Mouse (Mus musculus) forebrain, embryonic 14.5 days (tissue): Measurements from ENCODE around the gene Chrnb1. TPM values are rescaled to one million over a fixed set of nuclear protein-coding genes. Genes with fewer than 3 reads are reported as not detected.

Source experiments
- ATAC-seq: fragments of 200-750 bp; cut with Nextera tagmentation; 2 replicates; pipeline ENCODE4 v1.8.0; 2017; ENCODE audit warnings: mild to moderate bottlenecking, moderate library complexity
- DNase-seq: peaks from one replicate; pipeline ENCODE4 v3.0.0-alpha.2; 2015; ENCODE audit warnings: low spot score
- H3K27ac ChIP-seq: fragments of 300-500 bp; sonication (generic); 2 replicates; pipeline ENCODE4 v1.5.1; 2014; ENCODE audit warnings: low read depth, mild to moderate bottlenecking, control low read depth, low read length, moderate library complexity
- H3K27me3 ChIP-seq: fragments of 300-500 bp; sonication (generic); replicated peaks from 2 replicates; pipeline ENCODE4 v1.6.1; 2014; ENCODE audit warnings: low read length, control low read depth, mixed read lengths; ENCODE audit not compliant: control insufficient read depth, insufficient read depth
- H3K36me3 ChIP-seq: fragments of 300-500 bp; sonication (generic); 2 replicates; pipeline ENCODE4 v1.6.1; 2014; ENCODE audit warnings: low read length, control low read depth; ENCODE audit not compliant: control insufficient read depth, insufficient read depth
- H3K4me1 ChIP-seq: fragments of 300-500 bp; sonication (generic); 2 replicates; pipeline ENCODE4 v1.6.1; 2014; ENCODE audit warnings: antibody characterized with exemption, low read length, control low read depth; ENCODE audit not compliant: control insufficient read depth, insufficient read depth
- H3K4me2 ChIP-seq: fragments of 300-500 bp; sonication (generic); 2 replicates; pipeline ENCODE4 v1.6.1; 2014; ENCODE audit warnings: mild to moderate bottlenecking, control low read depth, low read length
- H3K4me3 ChIP-seq: fragments of 300-500 bp; sonication (generic); 2 replicates; pipeline ENCODE4 v1.5.1; 2014; ENCODE audit warnings: low read depth, low read length, control low read depth
- H3K9ac ChIP-seq: fragments of 300-500 bp; sonication (generic); 2 replicates; pipeline ENCODE4 v1.6.1; 2014; ENCODE audit warnings: mild to moderate bottlenecking, low read length, control low read depth, moderate library complexity
- H3K9me3 ChIP-seq: fragments of 300-500 bp; sonication (generic); replicated peaks from 2 replicates; pipeline ENCODE4 v1.6.1; 2016; ENCODE audit warnings: low read length, control low read depth, mixed read lengths; ENCODE audit not compliant: control insufficient read depth
- WGBS: fragments of 180-500 bp; shearing (Covaris S2); extraction: QIAGEN DNeasy Blood & Tissue Kit; methylation state at CpG from one replicate; pipeline ENCODE4 v1.1.7; 2014; 5-methylcytosine and 5-hydroxymethylcytosine counted together
- polyA plus RNA-seq: library from polyadenylated mRNA; unstranded; fragments of >200 nt; fragmentation: Nextera tagmentation; extraction: Ambion mirVana; gene quantifications from 2 replicates; pipeline ENCODE4 v1.2.1, GENCODE M21; 2014

Gene Chrnb1
- polyA plus RNA-seq, 1 experiment from 2014 or later: 1.4 TPM

DNA sequence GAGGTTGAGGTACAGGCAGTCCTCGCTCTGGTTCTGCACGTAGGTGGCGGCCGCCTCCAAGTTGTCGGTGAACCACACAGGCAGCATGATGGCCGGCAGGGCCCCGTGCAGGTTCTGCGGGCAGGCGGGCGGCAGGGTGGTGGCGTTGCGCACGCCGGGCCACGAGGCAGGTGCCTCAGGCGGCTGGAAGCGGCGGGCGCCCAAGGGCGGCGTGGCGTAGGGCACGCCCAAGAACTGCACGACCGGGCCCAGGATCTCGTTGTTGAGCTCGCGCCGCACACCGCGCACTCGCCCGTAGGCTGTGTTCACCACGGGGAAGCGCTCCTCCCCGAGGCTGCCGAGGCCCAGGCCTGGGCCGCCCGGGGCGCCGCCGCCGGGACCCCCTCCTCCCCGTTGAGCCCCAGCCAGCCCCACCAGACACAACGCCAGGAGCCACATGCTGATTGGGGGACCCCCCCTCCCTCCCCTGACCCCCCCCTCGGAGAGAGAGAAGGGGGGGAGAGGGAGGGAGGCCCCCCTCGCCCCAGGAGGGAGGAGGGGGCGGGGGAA lies 38.3 kb upstream of the Chrnb1 start:
- Histone ChIP-seq H3K27ac (peak overlapping the region; percentile 39; the same call in 1 of the 2 replicates), H3K4me2 (peak overlapping the region; percentile 96), H3K27me3 (no peaks in the 10 kb centered on the region), H3K4me3 (peak overlapping the region; percentile 90), H3K9ac (peak overlapping the region; percentile 98), H3K36me3 (peaks cover 31% of the 10 kb centered on the region), H3K9me3 (no peaks in the 10 kb centered on the region), H3K4me1 (peaks cover 27% of the 10 kb centered on the region)
- DNase-seq (peak; percentile 51), ATAC-seq (no peak)
- WGBS: 3% methylated on average over 37 of the region's 48 CpGs

DNA sequence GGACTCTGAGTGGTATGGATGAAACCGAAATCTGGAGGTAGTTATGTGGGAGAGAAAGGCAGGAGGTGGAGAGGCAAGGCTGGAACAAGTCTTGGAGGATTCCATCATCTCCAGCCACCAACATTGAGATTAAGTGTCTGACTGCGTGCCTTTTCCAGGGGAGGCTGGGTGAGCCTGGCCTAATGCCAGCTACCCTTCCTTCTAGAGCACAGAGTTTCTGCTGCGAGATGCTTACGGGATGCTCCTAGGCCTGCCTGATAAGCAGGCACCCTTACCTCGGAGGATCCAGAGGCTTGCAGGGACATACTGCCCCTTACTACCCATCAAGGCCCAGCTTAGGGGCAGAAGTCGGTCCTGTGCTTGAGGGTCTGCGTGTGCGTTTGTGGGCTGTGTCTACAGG lies 37.8 kb upstream of the Chrnb1 start:
- Histone ChIP-seq H3K4me3 (peak overlapping the region; percentile 90), H3K4me2 (peak overlapping the region; percentile 96), H3K9me3 (no peaks in the 10 kb centered on the region), H3K27ac (no peak overlapping the region), H3K27me3 (no peaks in the 10 kb centered on the region), H3K36me3 (peaks cover 36% of the 10 kb centered on the region), H3K4me1 (peaks cover 24% of the 10 kb centered on the region), H3K9ac (peak overlapping the region; percentile 98)
- DNase-seq (no peak), ATAC-seq (no peak)
- 49% methylated on average over 8 of the region's 8 CpGs for WGBS

DNA sequence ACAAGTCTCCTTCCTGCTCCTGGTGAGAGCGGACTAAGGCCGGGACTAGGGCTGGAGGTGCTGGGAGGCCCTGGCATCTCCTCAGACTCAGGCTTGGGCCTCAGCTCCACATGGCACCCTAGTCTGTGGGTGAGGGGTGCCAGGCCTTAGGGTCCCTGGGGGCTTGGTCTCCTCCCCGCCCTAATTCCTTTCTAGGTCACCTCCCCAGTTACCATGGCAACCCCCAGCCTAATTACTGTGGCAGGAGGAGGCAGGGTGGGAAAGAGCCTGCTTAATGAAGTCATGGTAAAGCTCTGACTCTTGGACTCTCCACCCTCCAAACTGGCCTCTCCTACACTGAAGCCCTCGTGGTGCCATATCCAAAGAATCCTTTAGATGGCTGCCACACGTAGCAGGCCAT lies 33.1 kb upstream of the Chrnb1 start:
- no peaks in the 10 kb centered on the region for H3K27me3 ChIP-seq
- H3K4me2 ChIP-seq: no peak overlapping the region
- no peak overlapping the region for H3K4me3 ChIP-seq
- no peak for DNase-seq
- peaks cover 80% of the 10 kb centered on the region for H3K36me3 ChIP-seq
- peaks cover 2% of the 10 kb centered on the region for H3K4me1 ChIP-seq
- no peak overlapping the region for H3K27ac ChIP-seq
- H3K9ac ChIP-seq: no peak overlapping the region
- no peaks in the 10 kb centered on the region for H3K9me3 ChIP-seq
- 55% methylated on average over 5 of the region's 5 CpGs for whole genome bisulfite sequencing
- ATAC-seq: no peak

DNA sequence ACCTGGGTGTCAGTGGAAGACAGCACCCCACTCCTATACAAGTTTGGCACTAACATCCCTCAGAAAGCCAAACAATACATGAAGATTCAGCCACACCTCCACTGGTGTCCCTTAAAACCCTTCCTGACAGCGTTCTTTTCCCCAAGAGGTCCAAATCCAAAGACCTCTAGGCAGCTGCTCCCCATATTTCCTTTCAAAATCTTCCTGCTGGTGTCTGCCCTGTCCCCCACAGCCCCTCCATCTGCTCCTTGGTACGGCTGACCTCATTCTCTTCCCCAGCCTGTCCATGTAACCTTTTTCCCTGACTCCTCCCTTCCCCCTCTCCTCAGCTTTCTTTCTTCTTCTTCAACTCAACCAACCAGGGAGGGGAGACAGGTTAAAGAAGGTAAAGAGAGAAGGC lies 27.7 kb upstream of the Chrnb1 start:
- no peak overlapping the region for H3K27ac ChIP-seq
- ATAC-seq (no peak), DNase-seq (no peak)
- H3K27me3 ChIP-seq: no peaks in the 10 kb centered on the region
- H3K36me3 ChIP-seq: peaks cover 46% of the 10 kb centered on the region
- no peak overlapping the region for H3K4me2 ChIP-seq
- 75% methylated on average over 2 of the region's 2 CpGs for WGBS
- no peak overlapping the region for H3K4me3 ChIP-seq
- no peak overlapping the region for H3K9ac ChIP-seq
- H3K9me3 ChIP-seq: no peaks in the 10 kb centered on the region
- no peaks in the 10 kb centered on the region for H3K4me1 ChIP-seq

DNA sequence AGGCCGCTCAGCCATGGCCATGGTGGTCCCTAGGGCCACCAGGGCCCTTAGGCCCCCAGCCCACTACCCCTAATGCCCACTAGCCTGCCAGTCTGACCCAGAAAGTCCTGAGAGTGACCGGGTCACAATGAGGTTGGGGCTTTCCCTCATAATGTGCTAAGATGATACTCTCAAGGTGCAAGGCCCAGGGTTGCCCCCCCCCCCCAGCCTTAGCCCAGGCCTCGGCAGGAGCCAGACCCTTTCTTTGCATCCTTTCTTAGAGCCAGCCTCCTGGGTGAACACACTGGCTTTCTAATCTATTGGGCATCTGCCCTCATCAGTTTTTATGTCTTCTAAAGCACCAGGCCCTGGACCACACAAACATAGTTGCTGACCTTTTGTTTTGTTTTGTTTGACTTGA lies 26.3 kb upstream of the Chrnb1 start, which contains the start of gene Spem1:
Gene Spem1, minus strand, starts transcription at position 101 of the 400 bp plus-strand sequence.
- Histone ChIP-seq H3K4me2 (no peak within 1 kb of the TSS), H3K27ac (no peak within 1 kb of the TSS), H3K9me3 (no peaks in the 10 kb centered on the region), H3K36me3 (peaks cover 32% of the 10 kb centered on the region), H3K27me3 (no peaks in the 10 kb centered on the region), H3K9ac (no peak within 1 kb of the TSS), H3K4me3 (no peak within 1 kb of the TSS), H3K4me1 (no peaks in the 10 kb centered on the region)
- no peak for DNase-seq
- 85% methylated on average over 3 of the region's 3 CpGs for WGBS
- no peak for ATAC-seq

DNA sequence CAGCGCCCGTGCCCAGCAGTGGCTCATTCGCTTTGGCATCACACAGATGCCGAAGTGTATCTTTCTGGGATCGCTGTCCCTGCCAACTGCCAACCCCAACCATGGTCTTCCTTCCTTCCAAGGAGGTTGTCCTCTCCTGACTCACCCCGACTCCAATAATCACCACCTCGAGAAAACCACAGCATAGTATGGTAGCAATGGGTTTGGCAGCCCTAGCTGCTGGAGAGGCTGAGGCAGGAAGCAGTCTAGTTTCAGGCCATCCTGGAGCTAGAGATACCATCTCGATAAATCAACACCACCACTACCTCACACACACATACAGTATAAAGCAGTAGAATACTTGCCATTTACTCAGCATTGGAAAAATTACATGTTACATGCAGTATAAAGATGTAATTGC lies 23.1 kb upstream of the Chrnb1 start:
- ATAC-seq (no peak), DNase-seq (no peak)
- Histone ChIP-seq H3K27me3 (no peaks in the 10 kb centered on the region), H3K9ac (no peak overlapping the region), H3K4me3 (no peak overlapping the region), H3K4me2 (no peak overlapping the region), H3K9me3 (no peaks in the 10 kb centered on the region), H3K4me1 (no peaks in the 10 kb centered on the region), H3K36me3 (peaks cover 2% of the 10 kb centered on the region; the same call in 1 of the 2 replicates), H3K27ac (no peak overlapping the region)
- WGBS: 92% methylated on average over 8 of the region's 8 CpGs

DNA sequence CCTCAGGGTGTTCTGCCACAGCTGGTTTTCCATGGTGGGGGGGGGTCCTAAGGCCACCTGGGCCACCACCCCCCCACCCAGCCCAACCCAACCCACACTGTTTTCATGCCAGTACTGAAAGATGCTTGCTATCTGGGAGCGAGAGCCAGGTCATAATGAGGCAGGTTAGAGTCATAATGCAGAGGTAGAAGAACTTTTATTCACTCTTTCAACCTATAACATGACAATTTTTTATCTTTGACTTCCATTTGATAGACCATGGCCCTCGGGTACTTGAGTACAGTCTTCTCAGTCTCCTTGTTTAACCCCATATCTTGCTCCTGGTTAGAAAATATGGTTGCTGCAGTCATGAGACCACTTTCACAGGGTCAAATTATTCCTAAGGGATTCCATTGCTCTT lies 22.6 kb upstream of the Chrnb1 start, which contains the start of gene Spem2:
Gene Spem2, minus strand, starts transcription at position 101 of the 400 bp plus-strand sequence.
- H3K9ac ChIP-seq: no peak within 1 kb of the TSS
- H3K27ac ChIP-seq: no peak within 1 kb of the TSS
- ATAC-seq (no peak), DNase-seq (no peak)
- H3K4me1 ChIP-seq: no peaks in the 10 kb centered on the region
- no peaks in the 10 kb centered on the region for H3K9me3 ChIP-seq
- no peak within 1 kb of the TSS for H3K4me2 ChIP-seq
- H3K36me3 ChIP-seq: no peaks in the 10 kb centered on the region
- no peaks in the 10 kb centered on the region for H3K27me3 ChIP-seq
- H3K4me3 ChIP-seq: no peak within 1 kb of the TSS
- WGBS: 79% methylated on average over 2 of the region's 2 CpGs

DNA sequence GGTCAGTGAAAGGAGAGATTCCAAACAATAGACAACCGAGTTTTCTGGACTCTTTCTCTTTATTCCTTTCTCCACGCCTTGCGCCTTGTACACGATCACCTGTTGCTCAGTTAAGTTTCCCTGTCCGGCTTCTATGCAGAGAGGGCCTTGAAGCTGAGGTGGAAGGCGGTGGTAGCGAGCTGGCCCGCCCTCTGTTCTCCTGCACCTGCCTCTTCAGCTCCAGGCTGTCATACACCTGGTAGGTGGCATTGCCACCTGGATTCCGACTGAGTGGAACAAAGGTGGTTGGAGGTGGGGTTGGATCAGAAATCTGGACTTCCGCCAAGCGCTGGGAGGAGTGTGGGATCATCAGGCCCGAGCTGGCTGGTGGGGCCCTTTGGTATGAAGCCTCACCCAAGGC lies 20.8 kb upstream of the Chrnb1 start:
- Histone ChIP-seq H3K4me2 (no peak overlapping the region), H3K27ac (no peak overlapping the region), H3K4me3 (no peak overlapping the region), H3K9me3 (no peaks in the 10 kb centered on the region), H3K27me3 (no peaks in the 10 kb centered on the region), H3K4me1 (no peaks in the 10 kb centered on the region), H3K9ac (no peak overlapping the region), H3K36me3 (no peaks in the 10 kb centered on the region)
- ATAC-seq (no peak), DNase-seq (no peak)
- WGBS: 93% methylated on average over 12 of the region's 12 CpGs

DNA sequence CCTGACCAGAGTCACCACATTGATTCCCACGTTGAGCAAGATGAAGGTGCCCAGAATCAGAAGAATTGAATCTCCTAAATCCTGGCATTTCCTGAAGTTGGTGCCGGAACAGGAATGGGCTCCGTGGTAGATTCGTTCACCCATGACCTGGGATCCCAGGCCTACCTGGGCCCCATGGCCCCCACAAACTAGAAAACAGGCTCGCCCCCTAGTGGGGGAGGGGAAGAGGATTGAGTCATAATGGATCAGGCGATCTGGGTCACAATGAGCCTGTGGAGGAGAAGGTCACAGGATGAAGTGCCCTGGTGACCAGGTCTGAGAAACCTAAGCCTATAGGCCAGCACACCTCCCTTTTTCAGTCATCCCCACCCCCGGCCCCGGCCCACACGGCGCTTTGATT lies 19.4 kb upstream of the Chrnb1 start, which contains the start of gene Gm39566:
Gene Gm39566, minus strand, starts transcription at position 144 of the 400 bp plus-strand sequence.
- Histone ChIP-seq H3K9me3 (no peaks in the 10 kb centered on the region), H3K4me1 (no peaks in the 10 kb centered on the region), H3K27me3 (no peaks in the 10 kb centered on the region), H3K9ac (no peak within 1 kb of the TSS), H3K4me3 (no peak within 1 kb of the TSS), H3K36me3 (no peaks in the 10 kb centered on the region), H3K4me2 (no peak within 1 kb of the TSS), H3K27ac (no peak within 1 kb of the TSS)
- ATAC-seq: no peak
- DNase-seq: no peak
- whole genome bisulfite sequencing: 63% methylated on average over 10 of the region's 10 CpGs
